Mouse (Mus musculus) liver, adult 2 months (tissue): ENCODE results near the gene Ddx28.

ENCODE experiments used
- CTCF ChIP-seq: fragments of 200-500 bp; IDR thresholded peaks from 2 replicates; pipeline ENCODE4 v1.5.1; 2011; ENCODE audit warnings: low read depth, low read length, control low read depth
- POLR2A ChIP-seq: fragments of 200-500 bp; IDR thresholded peaks from 2 replicates; pipeline ENCODE4 v1.6.1; 2011; ENCODE audit warnings: low read length, control low read depth; ENCODE audit not compliant: insufficient read depth; ENCODE audit errors: extremely low read depth

- TF ChIP-seq CTCF (no peak), POLR2A (no peak)
Measured at GRCm38 (mm10) chr8:105996359-105996758, 15.3 kb downstream of the Ddx28 start.
